Mouse (Mus musculus) forebrain, embryonic 11.5 days (tissue): ENCODE results near the gene 4933405L10Rik. TPM values are rescaled to one million over a fixed set of nuclear protein-coding genes. Genes with fewer than 3 reads are reported as not detected.

Experiments used
- ATAC-seq: fragments of 200-750 bp; cut with Nextera tagmentation; replicated peaks from 2 replicates; pipeline ENCODE4 v1.8.0; 2017; ENCODE audit warnings: moderate TSS enrichment; ENCODE audit not compliant: low FRiP score
- DNase-seq: peaks from one replicate; pipeline ENCODE4 v3.0.0-alpha.2; 2017; ENCODE audit warnings: low spot score
- H3K27ac ChIP-seq: fragments of 300-500 bp; sonication (generic); 2 replicates; pipeline ENCODE4 v1.5.1; 2014; ENCODE audit warnings: low read depth, low read length
- H3K27me3 ChIP-seq: fragments of 300-500 bp; sonication (generic); 2 replicates; pipeline ENCODE4 v1.6.1; 2014; ENCODE audit warnings: mild to moderate bottlenecking, low read length, mixed read lengths; ENCODE audit not compliant: control insufficient read depth, insufficient read depth
- H3K36me3 ChIP-seq: fragments of 300-500 bp; sonication (generic); 2 replicates; pipeline ENCODE4 v1.6.1; 2014; ENCODE audit warnings: mild to moderate bottlenecking, low read length, moderate library complexity, mixed read lengths; ENCODE audit not compliant: control insufficient read depth, insufficient read depth
- H3K4me1 ChIP-seq: fragments of 300-500 bp; sonication (generic); replicated peaks from 2 replicates; pipeline ENCODE4 v1.6.1; 2014; ENCODE audit warnings: low read length, mixed read lengths; ENCODE audit not compliant: control insufficient read depth, insufficient read depth
- H3K4me2 ChIP-seq: fragments of 300-500 bp; sonication (generic); 2 replicates; pipeline ENCODE4 v1.6.1; 2014; ENCODE audit warnings: low read depth, mild to moderate bottlenecking, low read length, moderate library complexity, mixed read lengths; ENCODE audit not compliant: severe bottlenecking
- H3K4me3 ChIP-seq: fragments of 300-500 bp; sonication (generic); 2 replicates; pipeline ENCODE4 v1.5.1; 2014; ENCODE audit warnings: low read depth, low read length
- H3K9ac ChIP-seq: fragments of 300-500 bp; sonication (generic); 2 replicates; pipeline ENCODE4 v1.6.1; 2014; ENCODE audit warnings: low read length
- H3K9me3 ChIP-seq: fragments of 300-500 bp; sonication (generic); 2 replicates; pipeline ENCODE4 v1.6.1; 2016; ENCODE audit warnings: low read length, mixed read lengths; ENCODE audit not compliant: control insufficient read depth
- WGBS: fragments of 180-500 bp; shearing (Covaris S2); extraction: QIAGEN DNeasy Blood & Tissue Kit; methylation state at CpG from one replicate; pipeline ENCODE4 v1.1.7; 2014; 5-methylcytosine and 5-hydroxymethylcytosine counted together
- polyA plus RNA-seq: library from polyadenylated mRNA; unstranded; fragments of >200 nt; fragmentation: Nextera tagmentation; extraction: Ambion mirVana; gene quantifications from 2 replicates; pipeline ENCODE4 v1.2.1, GENCODE M21; 2014

4933405L10Rik gene
- polyA plus RNA-seq, 1 experiment from 2014 or later: 0.36 TPM

DNA sequence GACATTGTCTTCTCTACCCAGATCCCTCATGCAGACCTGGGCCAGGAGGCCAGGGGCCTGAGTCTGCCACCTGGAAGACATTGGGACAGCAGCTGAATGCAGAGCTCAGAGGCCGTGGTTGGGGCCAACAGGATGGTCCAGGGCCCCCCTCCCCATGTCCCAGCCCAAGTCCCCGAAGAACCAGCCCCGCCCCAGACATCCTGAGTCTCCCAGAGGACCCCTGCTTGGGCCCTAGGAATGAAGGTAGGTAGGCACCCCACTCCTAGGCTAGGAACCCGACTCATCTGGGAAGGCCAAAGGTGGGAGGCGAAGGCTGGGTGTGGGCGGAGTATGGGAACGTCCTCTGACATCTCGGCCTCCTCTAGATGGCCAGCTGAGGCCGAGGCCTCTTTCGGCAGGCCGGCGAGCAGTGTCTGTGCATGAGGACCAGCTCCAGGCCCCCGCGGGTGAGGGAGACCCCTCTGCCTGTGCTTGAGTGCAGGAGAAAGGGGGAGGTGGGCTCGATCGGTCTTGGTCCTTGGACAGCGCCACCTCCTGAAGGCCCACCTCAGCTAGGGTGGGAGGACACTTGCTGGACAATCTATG is 10.2 kb upstream of the 4933405L10Rik start:
- Histone ChIP-seq H3K27ac (no peak overlapping the region), H3K27me3 (no peaks in the 10 kb centered on the region; the same call in 1 of the 2 replicates), H3K9ac (no peak overlapping the region), H3K9me3 (peaks cover 4% of the 10 kb centered on the region; the same call in 1 of the 2 replicates), H3K4me1 (peaks cover 7% of the 10 kb centered on the region), H3K36me3 (no peaks in the 10 kb centered on the region; the same call in 1 of the 2 replicates), H3K4me3 (no peak overlapping the region), H3K4me2 (no peak overlapping the region)
- DNase-seq (no peak), ATAC-seq (no peak)
- 90% methylated on average over 17 of the region's 17 CpGs for WGBS

DNA sequence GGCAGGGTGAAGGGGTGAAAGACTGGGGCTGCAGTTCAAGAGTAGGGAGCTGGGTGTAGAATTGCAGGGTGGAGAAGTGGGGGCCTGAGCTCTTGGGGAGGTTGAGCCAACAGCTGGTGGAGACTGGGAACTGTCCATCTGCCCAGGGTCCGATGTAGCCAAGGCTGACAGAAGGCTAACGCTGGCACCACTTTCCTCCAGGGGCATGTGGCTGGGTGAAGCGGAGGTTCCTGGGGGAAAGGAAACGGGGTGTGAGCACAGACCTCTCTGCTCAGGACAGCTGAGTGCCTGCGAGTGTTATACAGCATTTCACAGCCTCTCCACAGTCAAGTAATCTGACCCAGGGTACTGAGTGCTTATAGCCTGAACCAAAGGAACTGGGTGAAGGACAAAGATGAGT is 8.7 kb upstream of the 4933405L10Rik start:
- Histone ChIP-seq H3K4me1 (peaks cover 8% of the 10 kb centered on the region), H3K36me3 (peaks cover 2% of the 10 kb centered on the region; the same call in 1 of the 2 replicates), H3K9me3 (no peaks in the 10 kb centered on the region), H3K4me3 (no peak overlapping the region), H3K4me2 (no peak overlapping the region), H3K27me3 (no peaks in the 10 kb centered on the region; the same call in 1 of the 2 replicates), H3K27ac (no peak overlapping the region), H3K9ac (no peak overlapping the region)
- DNase-seq (no peak), ATAC-seq (no peak)
- 92% methylated on average over 5 of the region's 5 CpGs for WGBS

DNA sequence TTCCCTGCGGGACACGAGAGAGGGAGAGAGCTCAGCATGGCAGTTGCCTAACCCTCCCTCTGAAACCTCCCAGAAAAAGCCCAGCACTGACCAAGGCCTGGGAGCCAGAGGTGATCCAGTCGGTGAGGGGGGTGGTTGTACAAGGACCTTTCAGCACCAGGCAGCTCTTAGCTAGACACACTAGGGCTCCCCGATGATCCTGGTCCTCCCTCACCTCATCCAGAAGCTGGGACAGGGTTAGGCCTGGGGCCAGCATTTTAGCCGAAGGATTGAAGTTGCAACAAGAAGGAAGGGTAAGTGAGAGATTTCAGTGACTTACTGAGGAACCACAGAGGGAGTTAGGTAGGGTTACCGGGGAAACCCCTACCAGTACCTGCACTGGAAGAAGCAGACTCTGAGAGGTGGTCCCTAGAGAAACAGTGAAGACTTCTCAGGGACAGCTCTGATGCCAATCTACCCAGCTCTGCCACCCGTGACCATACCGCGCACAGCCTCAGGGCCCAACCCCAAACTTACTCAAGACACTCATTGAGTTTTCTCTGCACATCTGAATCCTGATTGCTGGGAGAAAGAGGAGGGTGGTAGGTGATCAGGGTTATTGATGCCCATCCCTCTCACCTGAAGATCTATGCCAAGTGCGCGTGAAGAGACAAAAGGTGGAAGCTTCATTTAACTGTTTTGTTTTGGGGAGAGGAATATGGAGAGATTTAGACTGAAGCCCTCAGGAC is 7.8 kb upstream of the 4933405L10Rik start:
- ATAC-seq: no peak
- Histone ChIP-seq H3K9ac (peak overlapping the region; percentile 70; the same call in 1 of the 2 replicates), H3K36me3 (peaks cover 6% of the 10 kb centered on the region; the same call in 1 of the 2 replicates), H3K4me1 (peaks cover 8% of the 10 kb centered on the region), H3K4me2 (peak overlapping the region; percentile 93), H3K4me3 (peak overlapping the region; percentile 66), H3K27ac (no peak overlapping the region), H3K27me3 (no peaks in the 10 kb centered on the region), H3K9me3 (no peaks in the 10 kb centered on the region)
- WGBS: 86% methylated on average over 11 of the region's 11 CpGs
- no peak for DNase-seq

DNA sequence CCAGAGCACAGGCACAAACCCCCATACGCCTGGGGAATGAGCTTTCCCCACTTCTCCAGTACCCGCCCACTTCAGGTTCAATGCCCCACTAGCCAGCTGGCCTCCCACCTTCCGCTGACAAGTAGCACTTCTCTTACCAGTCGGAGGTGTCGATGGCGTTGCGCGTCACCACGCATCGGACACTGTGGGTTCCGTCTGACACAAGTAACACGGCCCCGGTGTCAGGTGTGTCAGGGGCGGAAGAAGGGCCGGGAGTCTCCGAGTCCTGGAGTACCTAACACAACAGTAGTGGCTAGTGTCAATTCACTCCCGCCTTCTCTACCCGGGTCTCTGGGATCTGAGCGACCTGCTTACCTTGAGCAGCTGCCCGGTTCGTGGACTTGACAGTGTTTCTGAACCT is 6.9 kb upstream of the 4933405L10Rik start:
- Histone ChIP-seq H3K27ac (peak overlapping the region; percentile 84; the same call in 1 of the 2 replicates), H3K36me3 (peaks cover 6% of the 10 kb centered on the region; the same call in 1 of the 2 replicates), H3K4me2 (peak overlapping the region; percentile 93), H3K4me3 (peak overlapping the region; percentile 66), H3K9me3 (no peaks in the 10 kb centered on the region), H3K9ac (peak overlapping the region; percentile 70), H3K27me3 (no peaks in the 10 kb centered on the region), H3K4me1 (peaks cover 8% of the 10 kb centered on the region)
- under 1% methylated on average over 21 of the region's 21 CpGs for WGBS
- DNase-seq: peak; percentile 78
- ATAC-seq: no peak; the same call in 1 of the 2 replicates

DNA sequence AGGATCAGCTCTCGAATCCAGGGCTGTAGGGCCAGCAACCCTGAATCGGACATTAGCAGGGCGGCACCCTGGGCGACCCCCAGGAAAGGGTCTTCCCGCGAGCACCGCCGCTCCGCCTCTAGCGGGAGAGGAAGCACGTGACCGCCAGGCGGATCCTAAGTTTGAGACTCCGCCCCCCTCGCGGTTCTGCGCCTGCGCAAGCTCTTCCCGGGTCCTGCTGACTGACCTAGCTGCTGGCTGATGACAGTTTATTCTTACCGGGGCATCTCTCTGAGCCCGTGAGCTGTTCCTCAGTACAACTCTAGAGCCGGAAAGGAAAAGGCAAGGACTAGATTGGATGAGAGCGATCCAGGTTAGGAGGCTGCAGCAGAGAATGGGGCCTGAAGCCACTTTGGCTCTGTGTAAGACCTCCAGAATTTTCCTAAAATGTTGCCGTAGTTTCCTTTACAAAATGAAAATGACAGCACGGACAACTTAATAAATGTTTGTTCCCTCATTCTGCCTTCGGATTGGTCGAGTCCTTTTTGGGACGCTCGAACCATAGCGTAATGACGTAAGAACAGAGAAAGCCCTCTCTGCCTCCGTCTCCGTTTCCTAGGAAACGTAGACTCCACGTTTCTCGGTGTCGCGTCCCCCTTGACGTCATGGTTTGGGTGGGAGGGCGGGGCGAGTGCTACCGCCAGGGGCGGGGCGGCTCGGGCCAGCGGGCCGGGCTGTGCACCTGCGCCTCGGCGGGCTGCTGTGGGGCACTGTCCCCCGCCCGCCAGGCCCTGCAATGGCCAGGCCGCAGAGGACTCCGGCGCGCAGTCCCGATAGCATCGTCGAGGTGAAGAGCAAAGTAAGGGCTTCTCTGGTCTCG is 6.3 kb upstream of the 4933405L10Rik start, which contains the start of the genes Acd and Pard6a:
Acd (minus strand) TSS at position 137 of the 859 bp plus-strand sequence.
Pard6a (plus strand) TSS at position 183 of the 859 bp plus-strand sequence.
- peaks cover 8% of the 10 kb centered on the region for H3K4me1 ChIP-seq
- H3K36me3 ChIP-seq: peaks cover 6% of the 10 kb centered on the region; the same call in 1 of the 2 replicates
- H3K27me3 ChIP-seq: no peaks in the 10 kb centered on the region

DNA sequence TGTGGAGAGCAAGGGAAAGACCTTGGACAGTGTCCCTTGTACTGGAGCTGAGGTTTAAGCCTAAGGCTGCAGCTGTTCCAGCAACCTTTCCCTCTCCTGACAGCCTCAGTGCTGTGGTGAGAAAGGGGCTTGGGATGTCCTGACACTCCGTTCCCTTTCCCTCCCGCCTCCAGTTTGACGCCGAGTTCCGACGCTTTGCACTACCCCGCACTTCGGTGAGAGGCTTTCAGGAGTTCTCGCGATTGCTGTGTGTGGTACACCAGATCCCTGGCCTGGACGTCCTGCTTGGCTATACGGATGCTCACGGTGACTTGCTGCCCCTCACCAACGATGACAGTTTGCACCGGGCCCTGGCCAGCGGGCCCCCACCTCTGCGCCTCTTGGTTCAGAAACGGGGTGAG is 5.5 kb upstream of the 4933405L10Rik start:
- Histone ChIP-seq H3K27ac (peak overlapping the region; percentile 84; the same call in 1 of the 2 replicates), H3K9me3 (no peaks in the 10 kb centered on the region), H3K27me3 (no peaks in the 10 kb centered on the region), H3K36me3 (peaks cover 6% of the 10 kb centered on the region; the same call in 1 of the 2 replicates), H3K4me1 (peaks cover 12% of the 10 kb centered on the region), H3K4me2 (peak overlapping the region; percentile 93), H3K9ac (peak overlapping the region; percentile 48), H3K4me3 (peak overlapping the region; percentile 66)
- peak; percentile 8; the same call in 1 of the 2 replicates for ATAC-seq
- DNase-seq: no peak
- 31% methylated on average over 18 of the region's 18 CpGs for WGBS

More for the DNA sequence above, 6.3 kb upstream of the 4933405L10Rik start, which contains the start of the genes Acd and Pard6a:
- H3K9ac ChIP-seq: peak within 1 kb of the TSS; percentile 70
- H3K9me3 ChIP-seq: no peaks in the 10 kb centered on the region
- peak within 1 kb of the TSS; percentile 93 for H3K4me2 ChIP-seq
- peak within 1 kb of the TSS; percentile 84 for H3K27ac ChIP-seq
- DNase-seq (peak; percentile 98), ATAC-seq (peak; percentile 82)
- peak within 1 kb of the TSS; percentile 66 for H3K4me3 ChIP-seq
- WGBS: under 1% methylated on average over 59 of the region's 60 CpGs

DNA sequence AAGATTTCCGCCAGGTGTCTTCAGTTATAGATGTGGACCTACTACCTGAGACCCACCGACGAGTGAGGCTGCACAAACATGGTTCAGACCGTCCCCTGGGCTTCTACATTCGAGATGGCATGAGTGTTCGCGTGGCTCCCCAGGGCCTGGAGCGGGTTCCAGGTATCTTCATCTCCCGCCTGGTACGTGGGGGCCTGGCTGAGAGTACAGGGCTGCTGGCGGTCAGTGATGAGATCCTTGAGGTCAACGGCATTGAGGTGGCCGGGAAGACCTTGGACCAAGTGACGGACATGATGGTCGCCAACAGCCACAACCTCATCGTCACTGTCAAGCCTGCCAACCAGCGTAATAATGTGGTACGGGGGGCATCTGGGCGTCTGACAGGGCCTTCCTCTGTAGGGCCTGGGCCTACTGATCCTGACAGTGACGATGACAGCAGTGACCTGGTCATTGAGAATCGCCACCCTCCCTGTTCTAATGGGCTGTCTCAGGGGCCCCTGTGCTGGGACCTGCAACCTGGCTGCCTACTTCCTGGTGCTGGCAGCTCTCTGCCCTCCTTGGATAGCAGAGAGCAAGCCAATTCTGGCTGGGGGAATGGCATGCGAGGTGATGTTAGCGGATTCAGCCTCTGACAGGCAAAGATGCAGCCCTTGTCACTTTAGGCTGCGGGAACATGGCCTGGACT is 4.6 kb upstream of the 4933405L10Rik start:
- Histone ChIP-seq H3K4me1 (peaks cover 12% of the 10 kb centered on the region), H3K9me3 (no peaks in the 10 kb centered on the region), H3K27me3 (no peaks in the 10 kb centered on the region), H3K27ac (no peak overlapping the region), H3K9ac (no peak overlapping the region), H3K4me3 (no peak overlapping the region), H3K36me3 (peaks cover 6% of the 10 kb centered on the region; the same call in 1 of the 2 replicates), H3K4me2 (no peak overlapping the region)
- 93% methylated on average over 24 of the region's 24 CpGs for WGBS
- ATAC-seq: no peak
- DNase-seq: no peak
